Mouse (Mus musculus): ENCODE results near the gene Bclaf1. TPM values are rescaled to one million over a fixed set of nuclear protein-coding genes. Genes with fewer than 3 reads are reported as not detected.

The Bclaf1 gene
- 4.9 and 13.5 TPM in 2 replicates for polyA plus RNA-seq (2012; ENCODE audit: low replicate concordance)

GRCm38 (mm10) chr10:20311918-20312735, at the start of gene Bclaf1:
Bclaf1 (plus strand) TSS chr10:20312469.

GRCm38 (mm10) chr10:20347285-20348214, 35.3 kb downstream of the Bclaf1 start, which contains the start of gene Mtfr2:
Mtfr2 (plus strand) TSS chr10:20347770.

Other genes with a start within 250 kb of the Bclaf1 start
- gene Map7, start 164.0 kb upstream of the Bclaf1 start, polyA plus RNA-seq (2012; ENCODE audit: low replicate concordance) = 17.4 and 25.2 TPM in 2 replicates
- 2.5 and 17.6 TPM in 2 replicates for gene Mtfr2, start 35.3 kb downstream of the Bclaf1 start, polyA plus RNA-seq (2012; ENCODE audit: low replicate concordance)

Measured in leukemia stem cell, adult 10-12 weeks (primary cell).